Mouse (Mus musculus) kidney, embryonic 14.5 days (tissue): Measurements from ENCODE around the gene Galnt14. TPM values are rescaled to one million over a fixed set of nuclear protein-coding genes. Genes with fewer than 3 reads are reported as not detected.

Source experiments
- ATAC-seq: fragments of 200-750 bp; cut with Nextera tagmentation; 2 replicates; pipeline ENCODE4 v1.8.0; 2017; ENCODE audit warnings: moderate number of reproducible peaks, mild to moderate bottlenecking, moderate TSS enrichment, moderate library complexity; ENCODE audit not compliant: low FRiP score, low TSS enrichment
- H3K27ac ChIP-seq: fragments of 300-500 bp; sonication (generic); 2 replicates; pipeline ENCODE4 v1.5.1; 2014; ENCODE audit warnings: low read depth, mild to moderate bottlenecking, low read length, moderate library complexity, mixed read lengths
- H3K27me3 ChIP-seq: fragments of 300-500 bp; sonication (generic); 2 replicates; pipeline ENCODE4 v1.6.1; 2014; ENCODE audit warnings: mild to moderate bottlenecking, low read length; ENCODE audit not compliant: control insufficient read depth, insufficient read depth
- H3K36me3 ChIP-seq: fragments of 300-500 bp; sonication (generic); 2 replicates; pipeline ENCODE4 v1.6.1; 2014; ENCODE audit warnings: low read length, mixed read lengths; ENCODE audit not compliant: control insufficient read depth, insufficient read depth
- H3K4me1 ChIP-seq: fragments of 300-500 bp; sonication (generic); 2 replicates; pipeline ENCODE4 v1.6.1; 2014; ENCODE audit warnings: low read length, mixed read lengths; ENCODE audit not compliant: control insufficient read depth, insufficient read depth
- H3K4me2 ChIP-seq: fragments of 300-500 bp; sonication (generic); replicated peaks from 2 replicates; pipeline ENCODE4 v1.6.1; 2014; ENCODE audit warnings: low read depth, mild to moderate bottlenecking, low read length
- H3K4me3 ChIP-seq: fragments of 300-500 bp; sonication (generic); 2 replicates; pipeline ENCODE4 v1.5.1; 2014; ENCODE audit warnings: mild to moderate bottlenecking, low read length
- H3K9ac ChIP-seq: fragments of 300-500 bp; sonication (generic); 2 replicates; pipeline ENCODE4 v1.6.1; 2014; ENCODE audit warnings: low read depth, mild to moderate bottlenecking, low read length, moderate library complexity
- H3K9me3 ChIP-seq: fragments of 300-500 bp; sonication (generic); 2 replicates; pipeline ENCODE4 v1.6.1; 2016; ENCODE audit warnings: low read length; ENCODE audit not compliant: control insufficient read depth
- WGBS: fragments of 180-500 bp; shearing (Covaris S2); extraction: QIAGEN DNeasy Blood & Tissue Kit; methylation state at CpG from one replicate; pipeline ENCODE4 v1.1.7; 2014; 5-methylcytosine and 5-hydroxymethylcytosine counted together
- polyA plus RNA-seq: library from polyadenylated mRNA; unstranded; fragments of >200 nt; fragmentation: Nextera tagmentation; extraction: Ambion mirVana; gene quantifications from 2 replicates; pipeline ENCODE4 v1.2.1, GENCODE M21; 2014

Gene Galnt14
- polyA plus RNA-seq, 1 experiment from 2014 or later: 9.7 TPM

GRCm38 (mm10) chr17:73709131-73710041, 867 bp downstream of the Galnt14 start:
- H3K4me2 ChIP-seq: peak overlapping the region; percentile 97
- H3K27me3 ChIP-seq: peaks cover 30% of the 10 kb centered on the region
- no peaks in the 10 kb centered on the region for H3K36me3 ChIP-seq
- peak overlapping the region; percentile 65 for H3K9ac ChIP-seq
- H3K9me3 ChIP-seq: peaks cover 4% of the 10 kb centered on the region; the same call in 1 of the 2 replicates
- H3K27ac ChIP-seq: no peak overlapping the region
- WGBS: under 1% methylated on average over 43 of the region's 43 CpGs
- H3K4me1 ChIP-seq: no peaks in the 10 kb centered on the region; the same call in 1 of the 2 replicates
- ATAC-seq: peak; percentile 30
- H3K4me3 ChIP-seq: peak overlapping the region; percentile 60

- WGBS: 79% methylated on average over 6 of the region's 6 CpGs
- no peaks in the 10 kb centered on the region; the same call in 1 of the 2 replicates for H3K4me1 ChIP-seq
- H3K4me2 ChIP-seq: no peak overlapping the region
- H3K9ac ChIP-seq: no peak overlapping the region
- no peak overlapping the region for H3K27ac ChIP-seq
- H3K36me3 ChIP-seq: no peaks in the 10 kb centered on the region
- H3K27me3 ChIP-seq: peaks cover 30% of the 10 kb centered on the region
- peaks cover 4% of the 10 kb centered on the region; the same call in 1 of the 2 replicates for H3K9me3 ChIP-seq
- H3K4me3 ChIP-seq: no peak overlapping the region
- ATAC-seq: no peak
Observed at GRCm38 (mm10) chr17:73708451-73708850, 1.8 kb downstream of the Galnt14 start.

- Histone ChIP-seq H3K9me3 (peaks cover 4% of the 10 kb centered on the region; the same call in 1 of the 2 replicates), H3K4me2 (no peak overlapping the region), H3K9ac (no peak overlapping the region), H3K4me1 (no peaks in the 10 kb centered on the region), H3K27ac (no peak overlapping the region), H3K36me3 (no peaks in the 10 kb centered on the region), H3K4me3 (no peak overlapping the region), H3K27me3 (no peaks in the 10 kb centered on the region)
- no peak for ATAC-seq
Observed at GRCm38 (mm10) chr17:73703571-73703970, 6.7 kb downstream of the Galnt14 start.

GRCm38 (mm10) chr17:73701016-73701415, 9.2 kb downstream of the Galnt14 start:
- Histone ChIP-seq H3K27me3 (no peaks in the 10 kb centered on the region), H3K4me2 (no peak overlapping the region), H3K4me3 (no peak overlapping the region), H3K36me3 (no peaks in the 10 kb centered on the region), H3K9me3 (no peaks in the 10 kb centered on the region), H3K27ac (no peak overlapping the region), H3K9ac (no peak overlapping the region), H3K4me1 (no peaks in the 10 kb centered on the region)
- ATAC-seq: no peak
- 27% methylated on average over 7 of the region's 7 CpGs for WGBS

- Histone ChIP-seq H3K36me3 (no peaks in the 10 kb centered on the region), H3K9ac (no peak overlapping the region), H3K27ac (no peak overlapping the region), H3K4me1 (no peaks in the 10 kb centered on the region), H3K4me3 (no peak overlapping the region), H3K4me2 (no peak overlapping the region), H3K27me3 (no peaks in the 10 kb centered on the region), H3K9me3 (no peaks in the 10 kb centered on the region)
- WGBS: 51% methylated on average over 6 of the region's 6 CpGs
- ATAC-seq: no peak
Observed at GRCm38 (mm10) chr17:73699881-73700280, 10.4 kb downstream of the Galnt14 start.

GRCm38 (mm10) chr17:73694206-73694952, 15.9 kb downstream of the Galnt14 start:
- no peaks in the 10 kb centered on the region for H3K36me3 ChIP-seq
- ATAC-seq: no peak
- no peak overlapping the region for H3K27ac ChIP-seq
- H3K4me3 ChIP-seq: no peak overlapping the region
- no peak overlapping the region for H3K4me2 ChIP-seq
- 83% methylated on average over 3 of the region's 3 CpGs for WGBS
- H3K27me3 ChIP-seq: no peaks in the 10 kb centered on the region
- no peak overlapping the region for H3K9ac ChIP-seq
- no peaks in the 10 kb centered on the region for H3K4me1 ChIP-seq
- no peaks in the 10 kb centered on the region for H3K9me3 ChIP-seq

- Histone ChIP-seq H3K36me3 (no peaks in the 10 kb centered on the region), H3K4me3 (no peak overlapping the region), H3K27ac (no peak overlapping the region), H3K4me1 (no peaks in the 10 kb centered on the region), H3K9me3 (no peaks in the 10 kb centered on the region), H3K27me3 (no peaks in the 10 kb centered on the region), H3K4me2 (no peak overlapping the region), H3K9ac (no peak overlapping the region)
- 78% methylated on average over 3 of the region's 3 CpGs for WGBS
- no peak for ATAC-seq
Observed at GRCm38 (mm10) chr17:73688261-73688660, 22.0 kb downstream of the Galnt14 start.

- ATAC-seq: no peak
- no peak overlapping the region for H3K4me2 ChIP-seq
- H3K9me3 ChIP-seq: no peaks in the 10 kb centered on the region
- H3K27ac ChIP-seq: no peak overlapping the region
- 85% methylated on average over 8 of the region's 8 CpGs for WGBS
- H3K4me1 ChIP-seq: no peaks in the 10 kb centered on the region
- H3K36me3 ChIP-seq: no peaks in the 10 kb centered on the region
- H3K9ac ChIP-seq: no peak overlapping the region
- no peaks in the 10 kb centered on the region for H3K27me3 ChIP-seq
- no peak overlapping the region for H3K4me3 ChIP-seq
Observed at GRCm38 (mm10) chr17:73686292-73686691, 24.0 kb downstream of the Galnt14 start.

GRCm38 (mm10) chr17:73684746-73685145, 25.5 kb downstream of the Galnt14 start:
- Histone ChIP-seq H3K9me3 (no peaks in the 10 kb centered on the region), H3K27me3 (no peaks in the 10 kb centered on the region), H3K9ac (no peak overlapping the region), H3K4me1 (no peaks in the 10 kb centered on the region), H3K4me2 (no peak overlapping the region), H3K36me3 (no peaks in the 10 kb centered on the region), H3K4me3 (no peak overlapping the region), H3K27ac (no peak overlapping the region)
- no peak for ATAC-seq
- WGBS: 66% methylated on average over 5 of the region's 5 CpGs
